Mouse (Mus musculus) heart, adult 11 months (tissue): ENCODE data around the gene Greb1.
"Not testable (repeated sequence)": the region's sequence is repeated elsewhere in the genome, so short reads cannot be mapped to it uniquely, and the experiment has no call there.

Source experiments
- DNase-seq: peaks from one replicate; pipeline ENCODE4 v3.0.0; 2022

The Greb1 gene

GRCm38 (mm10) chr12:16760246-16760645 lies 40.4 kb downstream of the Greb1 start:
- DNase-seq: peak; percentile 88

GRCm38 (mm10) chr12:16754311-16754710 lies 46.4 kb downstream of the Greb1 start:
- DNase-seq: peak; percentile 76

GRCm38 (mm10) chr12:16753555-16753954 lies 47.1 kb downstream of the Greb1 start:
- DNase-seq: peak; percentile 52

GRCm38 (mm10) chr12:16753110-16753509 lies 47.6 kb downstream of the Greb1 start:
- DNase-seq: peak; percentile 90

- DNase-seq: peak; percentile 58
These were observed 48.3 kb downstream of the Greb1 start for GRCm38 (mm10) chr12:16752236-16752840.

GRCm38 (mm10) chr12:16751609-16752008 lies 49.1 kb downstream of the Greb1 start:
- DNase-seq: peak; percentile 76

GRCm38 (mm10) chr12:16740059-16740458 lies 60.6 kb downstream of the Greb1 start:
- peak; percentile 75 for DNase-seq

- DNase-seq: peak; percentile 62
These were observed 63.4 kb downstream of the Greb1 start for GRCm38 (mm10) chr12:16737266-16737665.

- DNase-seq: no peak
These were observed 66.0 kb downstream of the Greb1 start for GRCm38 (mm10) chr12:16734698-16735097.

GRCm38 (mm10) chr12:16734009-16734408 lies 66.7 kb downstream of the Greb1 start:
- DNase-seq: no peak

- DNase-seq: no peak
These were observed 69.5 kb downstream of the Greb1 start for GRCm38 (mm10) chr12:16731121-16731741.

- no peak for DNase-seq
These were observed 70.5 kb downstream of the Greb1 start for GRCm38 (mm10) chr12:16730196-16730595.

- no peak for DNase-seq
These were observed 72.5 kb downstream of the Greb1 start for GRCm38 (mm10) chr12:16728221-16728620.

GRCm38 (mm10) chr12:16726229-16726628 lies 74.5 kb downstream of the Greb1 start:
- no peak for DNase-seq

- DNase-seq: no peak
These were observed 77.1 kb downstream of the Greb1 start for GRCm38 (mm10) chr12:16723601-16724000.

GRCm38 (mm10) chr12:16718660-16719315 lies 81.9 kb downstream of the Greb1 start:
- DNase-seq: no peak

GRCm38 (mm10) chr12:16717653-16718052 lies 83.0 kb downstream of the Greb1 start:
- DNase-seq: no peak

- DNase-seq: no peak
These were observed 86.1 kb downstream of the Greb1 start for GRCm38 (mm10) chr12:16714616-16715015.

- DNase-seq: no peak
These were observed 102.0 kb downstream of the Greb1 start for GRCm38 (mm10) chr12:16698691-16699090.

GRCm38 (mm10) chr12:16696146-16696545 lies 104.5 kb downstream of the Greb1 start:
- no peak for DNase-seq

GRCm38 (mm10) chr12:16695252-16695651 lies 105.4 kb downstream of the Greb1 start:
- DNase-seq: not testable (repeated sequence)

GRCm38 (mm10) chr12:16694783-16695182 lies 105.9 kb downstream of the Greb1 start:
- DNase-seq: no peak

GRCm38 (mm10) chr12:16690631-16691030 lies 110.1 kb downstream of the Greb1 start:
- no peak for DNase-seq

- no peak for DNase-seq
These were observed 128.4 kb downstream of the Greb1 start for GRCm38 (mm10) chr12:16672246-16672645.
